Mouse (Mus musculus): Measurements from ENCODE around the gene Gm12248. TPM values are rescaled to one million over a fixed set of nuclear protein-coding genes. Genes with fewer than 3 reads are reported as not detected.

Gene Gm12248
- polyA plus RNA-seq, 1 experiment from 2014 or later = not detected

- Histone ChIP-seq H3K27ac (ENCODE audit: low read depth) (peak overlapping the region; percentile 66), H3K4me3 (ENCODE audit: low read depth, low read length) (no peak overlapping the region), H3K27me3 (ENCODE audit: insufficient read depth, low read length) (no peaks in the 10 kb centered on the region), H3K4me2 (ENCODE audit: low read depth, low read length) (peak overlapping the region; percentile 28), H3K36me3 (replicated peaks; ENCODE audit: insufficient read depth, low read length) (no peaks in the 10 kb centered on the region), H3K9me3 (ENCODE audit: low read length) (no peaks in the 10 kb centered on the region), H3K9ac (replicated peaks) (0 out of 2 replicates have a peak overlapping the region, but pooled peaks have one; percentile 17), H3K4me1 (ENCODE audit: insufficient read depth) (peaks cover 80% of the 10 kb centered on the region)
- no peak for TF ChIP-seq CTCF (IDR thresholded peaks at IDR 0.05; ENCODE audit: low read depth)
- no peak for TF ChIP-seq EP300 (IDR thresholded peaks at IDR 0.05; ENCODE audit: low read depth)
- ATAC-seq = peak; percentile 17; the same call in 1 of the 2 replicates
- DNase-seq = no peak
- WGBS (ENCODE audit: insufficient replicate concordance) = 47% methylated on average over 2 of the region's 2 CpGs
These were observed 71.3 kb downstream of the Gm12248 start for GRCm38 (mm10) chr11:58021618-58022017.

- Histone ChIP-seq H3K9ac (replicated peaks) (no peak overlapping the region), H3K4me1 (ENCODE audit: insufficient read depth) (peaks cover 79% of the 10 kb centered on the region), H3K9me3 (ENCODE audit: low read length) (no peaks in the 10 kb centered on the region), H3K4me2 (ENCODE audit: low read depth, low read length) (peak overlapping the region; percentile 28; the same call in 1 of the 2 replicates), H3K36me3 (replicated peaks; ENCODE audit: insufficient read depth, low read length) (no peaks in the 10 kb centered on the region), H3K27me3 (ENCODE audit: insufficient read depth, low read length) (no peaks in the 10 kb centered on the region), H3K4me3 (ENCODE audit: low read depth, low read length) (no peak overlapping the region), H3K27ac (ENCODE audit: low read depth) (peak overlapping the region; percentile 66; the same call in 1 of the 2 replicates)
- WGBS (ENCODE audit: insufficient replicate concordance) = 7% methylated on average over 1 of the region's 1 CpGs
- TF ChIP-seq EP300 (IDR thresholded peaks at IDR 0.05; ENCODE audit: low read depth) = no peak
- no peak for TF ChIP-seq CTCF (IDR thresholded peaks at IDR 0.05; ENCODE audit: low read depth)
- DNase-seq (no peak), ATAC-seq (no peak)
These were observed 71.8 kb downstream of the Gm12248 start for GRCm38 (mm10) chr11:58021095-58021494.

GRCm38 (mm10) chr11:58018701-58019100, 74.2 kb downstream of the Gm12248 start:
- no peaks in the 10 kb centered on the region for H3K27me3 ChIP-seq (ENCODE audit: insufficient read depth, low read length)
- H3K4me3 ChIP-seq (ENCODE audit: low read depth, low read length) = no peak overlapping the region
- H3K27ac ChIP-seq (ENCODE audit: low read depth) = no peak overlapping the region
- H3K4me1 ChIP-seq (ENCODE audit: insufficient read depth) = peaks cover 74% of the 10 kb centered on the region
- TF ChIP-seq CTCF (IDR thresholded peaks at IDR 0.05; ENCODE audit: low read depth) (peak; percentile 41), EP300 (IDR thresholded peaks at IDR 0.05; ENCODE audit: low read depth) (no peak)
- no peak for ATAC-seq
- H3K4me2 ChIP-seq (ENCODE audit: low read depth, low read length) = no peak overlapping the region
- no peaks in the 10 kb centered on the region for H3K9me3 ChIP-seq (ENCODE audit: low read length)
- no peak for DNase-seq
- H3K9ac ChIP-seq (replicated peaks) = no peak overlapping the region
- WGBS (ENCODE audit: insufficient replicate concordance) = 69% methylated on average over 4 of the region's 4 CpGs
- H3K36me3 ChIP-seq (replicated peaks; ENCODE audit: insufficient read depth, low read length) = no peaks in the 10 kb centered on the region

GRCm38 (mm10) chr11:58018287-58018686, 74.6 kb downstream of the Gm12248 start:
- Histone ChIP-seq H3K27ac (ENCODE audit: low read depth) (no peak overlapping the region), H3K4me1 (ENCODE audit: insufficient read depth) (peaks cover 74% of the 10 kb centered on the region), H3K4me2 (ENCODE audit: low read depth, low read length) (no peak overlapping the region), H3K4me3 (ENCODE audit: low read depth, low read length) (no peak overlapping the region), H3K9ac (replicated peaks) (no peak overlapping the region), H3K27me3 (ENCODE audit: insufficient read depth, low read length) (no peaks in the 10 kb centered on the region), H3K9me3 (ENCODE audit: low read length) (no peaks in the 10 kb centered on the region), H3K36me3 (replicated peaks; ENCODE audit: insufficient read depth, low read length) (no peaks in the 10 kb centered on the region)
- 42% methylated on average over 2 of the region's 2 CpGs for WGBS (ENCODE audit: insufficient replicate concordance)
- DNase-seq (no peak), ATAC-seq (no peak)
- TF ChIP-seq CTCF (IDR thresholded peaks at IDR 0.05; ENCODE audit: low read depth) (peak; percentile 47; the same call in 1 of the 2 replicates), EP300 (IDR thresholded peaks at IDR 0.05; ENCODE audit: low read depth) (no peak)

- no peak overlapping the region for H3K4me3 ChIP-seq (ENCODE audit: low read depth, low read length)
- H3K36me3 ChIP-seq (replicated peaks; ENCODE audit: insufficient read depth, low read length) = no peaks in the 10 kb centered on the region
- ATAC-seq = no peak
- TF ChIP-seq CTCF (IDR thresholded peaks at IDR 0.05; ENCODE audit: low read depth) = no peak
- TF ChIP-seq EP300 (IDR thresholded peaks at IDR 0.05; ENCODE audit: low read depth) = no peak
- no peak overlapping the region for H3K4me2 ChIP-seq (ENCODE audit: low read depth, low read length)
- no peak for DNase-seq
- H3K9ac ChIP-seq (replicated peaks) = no peak overlapping the region
- H3K4me1 ChIP-seq (ENCODE audit: insufficient read depth) = peaks cover 81% of the 10 kb centered on the region
- no peaks in the 10 kb centered on the region for H3K9me3 ChIP-seq (ENCODE audit: low read length)
- 40% methylated on average over 1 of the region's 1 CpGs for WGBS (ENCODE audit: insufficient replicate concordance)
- H3K27me3 ChIP-seq (ENCODE audit: insufficient read depth, low read length) = no peaks in the 10 kb centered on the region
- no peak overlapping the region for H3K27ac ChIP-seq (ENCODE audit: low read depth)
These were observed 75.5 kb downstream of the Gm12248 start for GRCm38 (mm10) chr11:58017422-58017821.

GRCm38 (mm10) chr11:58016371-58016770, 76.6 kb downstream of the Gm12248 start:
- ATAC-seq (no peak), DNase-seq (no peak)
- H3K36me3 ChIP-seq (replicated peaks; ENCODE audit: insufficient read depth, low read length) = no peaks in the 10 kb centered on the region
- no peaks in the 10 kb centered on the region for H3K9me3 ChIP-seq (ENCODE audit: low read length)
- H3K27ac ChIP-seq (ENCODE audit: low read depth) = no peak overlapping the region
- 65% methylated on average over 3 of the region's 3 CpGs for WGBS (ENCODE audit: insufficient replicate concordance)
- H3K4me3 ChIP-seq (ENCODE audit: low read depth, low read length) = no peak overlapping the region
- TF ChIP-seq CTCF (IDR thresholded peaks at IDR 0.05; ENCODE audit: low read depth) (no peak), EP300 (IDR thresholded peaks at IDR 0.05; ENCODE audit: low read depth) (no peak)
- H3K4me1 ChIP-seq (ENCODE audit: insufficient read depth) = peaks cover 80% of the 10 kb centered on the region
- no peak overlapping the region for H3K4me2 ChIP-seq (ENCODE audit: low read depth, low read length)
- H3K27me3 ChIP-seq (ENCODE audit: insufficient read depth, low read length) = no peaks in the 10 kb centered on the region
- H3K9ac ChIP-seq (replicated peaks) = no peak overlapping the region
